Mouse (Mus musculus) forebrain, embryonic 12.5 days (tissue): ENCODE measurements around the gene Abhd14a. TPM values are rescaled to one million over a fixed set of nuclear protein-coding genes. Genes with fewer than 3 reads are reported as not detected.

Source experiments
- ATAC-seq: fragments of 200-750 bp; cut with Nextera tagmentation; 2 replicates; pipeline ENCODE4 v1.8.0; 2017; ENCODE audit warnings: moderate TSS enrichment; ENCODE audit not compliant: low FRiP score
- H3K27ac ChIP-seq: fragments of 300-500 bp; sonication (generic); 2 replicates; pipeline ENCODE4 v1.5.1; 2016; ENCODE audit warnings: mild to moderate bottlenecking
- H3K27me3 ChIP-seq: fragments of 300-500 bp; sonication (generic); 2 replicates; pipeline ENCODE4 v1.6.1; 2016; ENCODE audit warnings: mild to moderate bottlenecking
- H3K36me3 ChIP-seq: fragments of 300-500 bp; sonication (generic); replicated peaks from 2 replicates; pipeline ENCODE4 v1.6.1; 2016; ENCODE audit warnings: mild to moderate bottlenecking
- H3K4me1 ChIP-seq: fragments of 300-500 bp; sonication (generic); 2 replicates; pipeline ENCODE4 v1.6.1; 2016
- H3K4me2 ChIP-seq: fragments of 300-500 bp; sonication (generic); 2 replicates; pipeline ENCODE4 v1.6.1; 2016; ENCODE audit warnings: mild to moderate bottlenecking, moderate library complexity
- H3K4me3 ChIP-seq: fragments of 300-500 bp; sonication (generic); replicated peaks from 2 replicates; pipeline ENCODE4 v1.5.1; 2016; ENCODE audit warnings: mild to moderate bottlenecking
- H3K9ac ChIP-seq: fragments of 300-500 bp; sonication (generic); 2 replicates; pipeline ENCODE4 v1.6.1; 2016; ENCODE audit warnings: mild to moderate bottlenecking
- H3K9me3 ChIP-seq: fragments of 300-500 bp; sonication (generic); 2 replicates; pipeline ENCODE4 v1.6.1; 2016
- WGBS: fragments of 180-500 bp; shearing (Covaris S2); methylation state at CpG from one replicate; pipeline ENCODE4 v1.1.7; 2016; 5-methylcytosine and 5-hydroxymethylcytosine counted together
- polyA plus RNA-seq: library from polyadenylated mRNA; unstranded; fragments of >200 nt; fragmentation: Nextera tagmentation; extraction: Ambion mirVana; gene quantifications from 2 replicates; pipeline ENCODE4 v1.2.1, GENCODE M21; 2016

The Abhd14a gene
- polyA plus RNA-seq, 1 experiment from 2014 or later, result 39.0 TPM

DNA sequence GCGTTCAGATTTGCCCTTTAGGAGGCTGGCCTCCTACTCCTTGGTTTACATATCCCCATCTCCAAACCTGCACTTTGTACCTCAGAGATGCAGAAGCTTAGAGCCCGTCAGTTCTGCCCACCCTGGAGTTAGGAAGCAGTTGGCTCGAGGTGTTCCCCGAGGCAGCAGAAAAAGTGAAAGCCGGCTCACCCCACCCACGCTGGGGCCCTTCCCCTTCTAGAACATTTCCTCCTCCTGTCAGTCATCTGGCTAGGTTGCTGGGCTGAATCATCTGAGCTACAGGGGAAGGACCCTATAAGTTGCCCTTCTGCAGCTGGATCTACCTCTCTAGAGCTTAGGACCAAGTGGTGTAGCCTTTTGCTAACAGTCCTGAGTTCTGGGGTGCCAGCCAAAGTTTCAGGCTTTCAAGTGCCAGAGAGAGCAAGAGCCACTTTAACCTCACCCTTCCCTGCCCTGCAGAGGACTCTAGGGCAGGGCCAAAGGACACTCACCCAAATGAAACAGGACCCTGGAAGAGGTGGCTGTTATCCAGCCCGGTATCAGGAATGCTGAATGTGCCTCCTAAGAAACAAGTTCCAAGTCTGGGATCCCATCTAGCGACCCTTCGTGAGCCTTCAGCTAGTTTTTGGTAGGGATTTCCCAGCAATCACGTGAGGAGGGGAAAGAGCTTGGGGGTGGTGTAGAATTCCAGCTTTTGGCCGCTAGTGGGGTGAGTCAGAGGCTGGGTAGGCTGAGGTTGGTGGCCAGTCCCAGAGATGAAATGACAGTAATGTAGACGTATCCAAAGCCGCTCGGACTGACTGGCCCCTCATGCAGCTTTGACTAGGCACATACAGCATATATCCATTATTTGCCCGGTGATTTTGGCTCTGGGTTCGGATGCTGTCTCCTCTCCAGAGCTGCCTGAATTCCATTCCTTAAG, 28.8 kb upstream of the Abhd14a start:
- no peaks in the 10 kb centered on the region for H3K9me3 ChIP-seq
- peaks cover 42% of the 10 kb centered on the region for H3K4me1 ChIP-seq
- peak overlapping the region; percentile 31 for H3K4me2 ChIP-seq
- H3K27ac ChIP-seq, result no peak overlapping the region
- 0 out of 2 replicates have a peak overlapping the region, but pooled peaks have one; percentile 13 for H3K9ac ChIP-seq
- 41% methylated on average over 16 of the region's 16 CpGs for WGBS
- 0 out of 2 replicates have a peak overlapping the region, but pooled peaks have one; percentile 73 for H3K4me3 ChIP-seq
- H3K27me3 ChIP-seq, result peaks cover 14% of the 10 kb centered on the region; the same call in 1 of the 2 replicates
- peak; percentile 61 for ATAC-seq
- peaks cover 13% of the 10 kb centered on the region for H3K36me3 ChIP-seq

DNA sequence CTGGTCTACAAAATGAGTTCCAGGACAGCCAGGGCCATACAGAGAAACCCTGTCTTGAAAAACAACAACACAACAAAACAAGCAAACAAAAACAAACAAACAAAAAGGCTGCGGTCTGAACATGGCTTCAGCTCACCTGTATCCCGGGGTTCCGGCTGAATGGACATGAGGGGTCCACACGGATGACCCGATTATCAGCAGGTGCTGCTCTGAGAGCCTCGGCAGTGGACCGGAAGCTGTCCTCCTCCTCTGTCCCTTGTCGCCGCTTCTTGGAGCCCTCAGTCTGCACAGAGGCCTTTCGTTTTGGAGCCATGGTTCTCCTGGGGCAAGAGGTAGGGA, 28.2 kb upstream of the Abhd14a start, which contains the start of gene Rrp9:
Gene Rrp9 (plus strand): TSS at position 301 of the 339 bp plus-strand sequence.
- H3K36me3 ChIP-seq, result peaks cover 7% of the 10 kb centered on the region
- peak within 1 kb of the TSS; percentile 73; the same call in 1 of the 2 replicates for H3K4me3 ChIP-seq
- H3K4me1 ChIP-seq, result peaks cover 42% of the 10 kb centered on the region
- H3K9ac ChIP-seq, result peak within 1 kb of the TSS; percentile 45; the same call in 1 of the 2 replicates
- no peak within 1 kb of the TSS for H3K27ac ChIP-seq
- H3K27me3 ChIP-seq, result peaks cover 14% of the 10 kb centered on the region; the same call in 1 of the 2 replicates
- no peaks in the 10 kb centered on the region for H3K9me3 ChIP-seq
- 88% methylated on average over 10 of the region's 10 CpGs for WGBS
- ATAC-seq, result no peak
- peak within 1 kb of the TSS; percentile 31 for H3K4me2 ChIP-seq

DNA sequence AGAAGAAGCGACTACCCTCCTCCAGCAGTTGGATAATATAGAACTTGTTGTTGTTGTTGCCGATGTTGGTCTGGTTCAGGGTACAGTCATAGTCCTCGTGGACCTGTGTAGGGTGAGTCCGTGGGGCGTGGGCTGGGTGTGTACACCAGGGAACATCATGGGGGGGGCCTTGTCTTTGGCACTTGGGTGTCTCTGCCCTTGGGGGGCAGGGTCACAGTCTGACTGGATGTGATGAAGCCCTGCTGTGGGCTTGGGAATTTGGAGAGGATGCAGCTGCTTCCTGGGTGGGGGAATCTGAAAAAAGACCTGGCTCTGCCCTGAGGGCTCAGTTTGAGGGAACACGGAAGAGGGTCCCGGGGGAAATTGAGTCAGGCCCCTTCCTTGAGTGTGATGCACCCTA, 27.6 kb upstream of the Abhd14a start:
- 70% methylated on average over 7 of the region's 7 CpGs for WGBS
- H3K27me3 ChIP-seq, result peaks cover 14% of the 10 kb centered on the region; the same call in 1 of the 2 replicates
- H3K36me3 ChIP-seq, result peaks cover 3% of the 10 kb centered on the region; the same call in 1 of the 2 replicates
- no peak overlapping the region; the same call in 1 of the 2 replicates for H3K4me3 ChIP-seq
- H3K9me3 ChIP-seq, result no peaks in the 10 kb centered on the region
- H3K9ac ChIP-seq, result peak overlapping the region; percentile 45; the same call in 1 of the 2 replicates
- H3K4me1 ChIP-seq, result peaks cover 42% of the 10 kb centered on the region
- H3K4me2 ChIP-seq, result no peak overlapping the region
- ATAC-seq, result no peak
- no peak overlapping the region for H3K27ac ChIP-seq

DNA sequence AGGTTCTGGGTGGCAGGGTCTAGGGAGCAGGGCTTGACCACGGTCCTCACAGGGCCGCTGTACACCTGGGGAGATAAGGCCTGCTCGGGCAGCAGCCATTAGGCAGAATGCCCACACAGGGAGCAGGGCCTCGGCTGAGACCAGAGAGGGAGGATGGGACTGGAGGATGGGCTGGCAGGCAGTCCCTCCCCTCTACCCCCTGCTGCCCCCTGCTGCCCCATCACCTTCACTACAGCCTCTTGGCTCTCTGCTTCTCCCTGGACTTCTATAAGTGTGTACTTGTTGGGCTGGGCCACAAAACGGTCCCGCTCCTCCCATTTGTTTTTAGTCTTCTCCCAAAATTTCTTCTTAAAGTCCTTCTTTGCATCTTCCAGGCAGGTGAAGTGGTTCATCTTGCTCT, 27.0 kb upstream of the Abhd14a start:
- Histone ChIP-seq H3K27ac (no peak overlapping the region), H3K4me2 (peak overlapping the region; percentile 8; the same call in 1 of the 2 replicates), H3K9ac (peak overlapping the region; percentile 45; the same call in 1 of the 2 replicates), H3K4me3 (no peak overlapping the region; the same call in 1 of the 2 replicates), H3K9me3 (no peaks in the 10 kb centered on the region), H3K4me1 (peaks cover 42% of the 10 kb centered on the region), H3K27me3 (peaks cover 14% of the 10 kb centered on the region; the same call in 1 of the 2 replicates), H3K36me3 (no peaks in the 10 kb centered on the region)
- peak; percentile 15; the same call in 1 of the 2 replicates for ATAC-seq
- WGBS, result 1% methylated on average over 6 of the region's 6 CpGs

DNA sequence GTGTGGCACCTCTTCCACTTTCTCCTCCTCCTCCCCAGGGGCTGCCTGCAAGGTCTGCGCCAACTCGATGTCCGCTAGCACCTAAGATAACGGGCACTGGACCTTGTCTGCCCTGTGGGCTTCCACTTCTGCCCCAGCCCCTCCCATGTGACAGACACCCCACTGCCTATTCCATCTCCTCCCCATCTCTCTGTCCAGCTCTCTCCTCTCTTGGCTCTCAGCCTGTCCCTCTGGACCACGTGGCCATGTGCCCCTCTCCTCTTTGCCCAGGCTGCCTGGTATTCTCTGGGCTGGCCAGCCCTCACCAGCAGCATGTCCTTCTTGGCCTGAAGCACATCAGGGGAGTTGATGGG, 26.3 kb upstream of the Abhd14a start:
- no peak overlapping the region for H3K9ac ChIP-seq

DNA sequence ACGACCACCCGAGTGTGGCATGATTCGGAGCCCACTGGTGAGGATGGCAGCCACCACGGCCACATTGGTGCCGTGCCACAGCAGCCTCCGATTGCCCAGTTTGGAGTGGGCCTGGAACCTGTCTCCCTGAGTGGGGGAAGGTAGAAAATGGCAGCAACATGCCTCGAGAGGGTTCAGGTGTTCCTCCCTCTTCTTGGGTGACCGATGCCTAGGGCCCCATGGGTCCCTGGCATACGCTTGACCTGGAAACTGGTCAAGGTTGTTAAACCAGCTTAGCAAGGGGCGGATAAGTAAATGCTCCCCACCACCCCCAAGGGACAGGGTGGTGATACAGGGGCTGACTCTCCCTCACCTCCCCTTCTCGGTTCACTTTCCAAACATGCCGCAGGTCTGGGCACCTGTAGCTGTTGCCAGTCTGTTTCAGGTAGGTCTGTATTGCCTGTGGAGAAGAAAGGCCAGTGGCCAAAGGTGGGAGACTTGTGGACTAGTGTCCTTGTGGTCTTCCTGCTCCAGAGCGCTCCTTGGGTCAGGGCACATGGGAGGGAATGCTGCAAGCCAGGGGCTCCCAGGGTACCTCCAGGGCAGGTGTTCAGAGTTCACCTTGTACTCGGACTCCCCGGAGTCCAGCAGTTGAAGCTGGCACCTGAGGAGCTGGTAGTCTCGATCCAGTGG, 25.7 kb upstream of the Abhd14a start:
- no peaks in the 10 kb centered on the region for H3K9me3 ChIP-seq
- H3K4me1 ChIP-seq, result peaks cover 40% of the 10 kb centered on the region
- peaks cover 14% of the 10 kb centered on the region; the same call in 1 of the 2 replicates for H3K27me3 ChIP-seq
- H3K27ac ChIP-seq, result no peak overlapping the region
- 88% methylated on average over 16 of the region's 16 CpGs for WGBS
- no peak overlapping the region for H3K9ac ChIP-seq
- no peaks in the 10 kb centered on the region for H3K36me3 ChIP-seq
- no peak for ATAC-seq
- H3K4me2 ChIP-seq, result no peak overlapping the region
- H3K4me3 ChIP-seq, result no peak overlapping the region

More for the DNA sequence above, 26.3 kb upstream of the Abhd14a start:
- Histone ChIP-seq H3K4me3 (no peak overlapping the region), H3K9me3 (no peaks in the 10 kb centered on the region), H3K4me2 (no peak overlapping the region), H3K27me3 (peaks cover 14% of the 10 kb centered on the region; the same call in 1 of the 2 replicates), H3K27ac (no peak overlapping the region), H3K36me3 (no peaks in the 10 kb centered on the region), H3K4me1 (peaks cover 42% of the 10 kb centered on the region)
- 74% methylated on average over 5 of the region's 5 CpGs for WGBS
- no peak for ATAC-seq

DNA sequence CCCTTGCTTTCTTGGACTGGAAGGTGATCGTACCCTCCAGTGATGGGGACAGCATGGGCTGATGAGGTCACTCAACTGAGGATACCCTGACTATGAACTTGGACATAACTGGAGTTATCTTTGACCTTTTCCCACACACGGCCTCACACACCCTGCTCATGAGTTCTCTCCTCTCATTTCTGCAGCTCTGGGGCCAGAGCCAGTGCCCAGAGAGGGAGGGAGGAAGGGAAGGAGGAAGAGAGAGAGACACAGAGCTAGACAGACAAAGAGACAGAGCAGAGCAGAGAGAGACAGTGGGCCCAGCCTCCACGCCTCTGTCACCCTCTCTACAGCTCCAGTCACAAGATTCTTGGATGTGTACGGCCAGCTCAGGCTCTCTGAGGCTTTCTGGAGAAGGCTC, 24.8 kb upstream of the Abhd14a start:
- no peak overlapping the region for H3K27ac ChIP-seq

DNA sequence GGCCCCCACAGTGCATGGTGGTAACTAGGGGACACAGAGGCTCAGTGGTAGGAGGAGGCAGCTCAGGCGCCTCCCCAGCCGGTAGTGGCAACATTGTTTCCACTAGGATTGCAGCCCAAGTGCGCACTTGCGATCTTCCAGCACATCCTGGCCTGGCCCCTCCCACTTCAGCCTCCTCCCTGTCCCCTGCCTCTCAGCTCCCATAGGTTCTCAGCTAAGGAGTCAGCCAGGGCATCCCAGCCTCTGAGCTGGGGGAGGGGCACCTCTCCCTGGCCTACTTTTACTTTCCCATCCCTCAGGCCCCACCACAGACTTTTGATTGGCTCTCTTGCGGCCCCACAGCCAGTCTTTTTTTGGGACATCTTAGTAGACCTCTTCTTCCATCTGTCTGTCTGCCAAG, 24.4 kb upstream of the Abhd14a start:
- Histone ChIP-seq H3K36me3 (no peaks in the 10 kb centered on the region), H3K4me3 (no peak overlapping the region), H3K4me1 (peaks cover 32% of the 10 kb centered on the region), H3K27me3 (peaks cover 14% of the 10 kb centered on the region; the same call in 1 of the 2 replicates), H3K9me3 (no peaks in the 10 kb centered on the region), H3K4me2 (no peak overlapping the region), H3K27ac (no peak overlapping the region), H3K9ac (no peak overlapping the region; the same call in 1 of the 2 replicates)
- 22% methylated on average over 5 of the region's 5 CpGs for WGBS
- no peak for ATAC-seq

More for the DNA sequence above, 24.8 kb upstream of the Abhd14a start:
- H3K9me3 ChIP-seq, result no peaks in the 10 kb centered on the region
- H3K27me3 ChIP-seq, result peaks cover 14% of the 10 kb centered on the region; the same call in 1 of the 2 replicates
- H3K9ac ChIP-seq, result no peak overlapping the region
- 73% methylated on average over 4 of the region's 4 CpGs for WGBS
- no peak overlapping the region for H3K4me3 ChIP-seq
- H3K4me1 ChIP-seq, result peaks cover 32% of the 10 kb centered on the region
- H3K4me2 ChIP-seq, result no peak overlapping the region
- H3K36me3 ChIP-seq, result no peaks in the 10 kb centered on the region
- no peak for ATAC-seq

DNA sequence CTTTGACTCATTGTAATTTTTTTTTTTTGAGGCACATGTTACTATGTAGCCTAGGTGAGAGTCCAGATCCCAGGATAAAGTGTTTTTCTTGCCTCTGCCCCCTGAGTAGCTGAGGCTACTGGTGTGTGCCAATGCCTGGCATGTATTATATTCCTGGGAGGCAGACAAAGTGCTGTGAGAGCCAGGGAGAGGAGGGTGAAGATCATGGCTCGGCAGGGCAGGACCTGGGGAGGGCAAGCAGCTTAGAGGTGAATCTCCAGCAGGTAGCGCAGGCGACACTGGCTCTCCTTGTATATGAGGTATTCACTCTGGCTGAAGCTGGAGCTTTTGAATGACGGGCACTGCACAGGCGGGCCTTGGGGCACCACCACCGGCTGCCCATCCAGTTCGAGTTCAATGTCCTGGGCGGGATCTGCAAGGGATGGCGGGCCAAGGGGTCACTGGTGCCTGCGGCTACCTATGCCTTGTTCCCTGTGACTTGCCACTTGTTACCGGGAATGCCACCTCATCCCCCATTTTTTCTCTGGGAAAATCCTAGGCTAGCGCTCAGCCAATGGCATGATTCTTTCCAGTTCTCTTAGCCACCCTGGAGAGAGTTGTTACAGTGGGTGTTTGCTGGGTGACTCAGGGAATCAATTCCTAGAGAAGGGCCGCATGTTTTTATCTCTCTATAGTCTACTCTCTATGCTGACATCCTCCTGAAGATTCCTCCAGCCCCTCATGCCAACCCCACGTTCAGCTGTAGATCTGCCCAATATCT, 23.7 kb upstream of the Abhd14a start:
- no peak overlapping the region; the same call in 1 of the 2 replicates for H3K9ac ChIP-seq
- H3K4me3 ChIP-seq, result no peak overlapping the region
- H3K27me3 ChIP-seq, result peaks cover 14% of the 10 kb centered on the region; the same call in 1 of the 2 replicates
- H3K27ac ChIP-seq, result no peak overlapping the region
- ATAC-seq, result no peak
- 67% methylated on average over 14 of the region's 14 CpGs for WGBS
- H3K9me3 ChIP-seq, result no peaks in the 10 kb centered on the region
- peaks cover 27% of the 10 kb centered on the region for H3K4me1 ChIP-seq
- H3K36me3 ChIP-seq, result no peaks in the 10 kb centered on the region
- no peak overlapping the region for H3K4me2 ChIP-seq

DNA sequence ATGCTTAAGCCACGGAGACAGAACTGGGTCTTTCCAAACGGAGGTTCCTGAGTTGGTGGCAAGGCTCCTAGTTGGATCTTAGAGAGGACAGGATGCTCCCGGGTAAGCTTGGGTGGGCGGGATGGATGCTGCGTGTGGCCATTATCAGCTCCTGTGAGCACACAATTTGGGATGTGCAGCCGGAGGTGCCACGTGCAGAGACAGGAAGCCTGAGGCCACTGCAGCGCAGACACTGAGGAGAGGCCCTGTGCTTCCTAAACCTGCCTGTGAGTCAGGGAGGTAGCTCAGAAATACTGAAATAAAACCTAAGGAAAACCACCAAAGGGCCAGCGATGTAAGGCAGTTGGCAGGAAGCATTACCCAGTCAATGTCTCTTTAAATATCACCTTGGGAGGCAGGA, 22.3 kb upstream of the Abhd14a start:
- WGBS, result 72% methylated on average over 9 of the region's 9 CpGs
- H3K27me3 ChIP-seq, result peaks cover 16% of the 10 kb centered on the region; the same call in 1 of the 2 replicates
- H3K4me3 ChIP-seq, result no peak overlapping the region
- no peak for ATAC-seq
- no peak overlapping the region for H3K27ac ChIP-seq
- peaks cover 33% of the 10 kb centered on the region for H3K4me1 ChIP-seq
- no peak overlapping the region for H3K4me2 ChIP-seq
- no peaks in the 10 kb centered on the region for H3K9me3 ChIP-seq
- no peak overlapping the region for H3K9ac ChIP-seq
- peaks cover 7% of the 10 kb centered on the region for H3K36me3 ChIP-seq

DNA sequence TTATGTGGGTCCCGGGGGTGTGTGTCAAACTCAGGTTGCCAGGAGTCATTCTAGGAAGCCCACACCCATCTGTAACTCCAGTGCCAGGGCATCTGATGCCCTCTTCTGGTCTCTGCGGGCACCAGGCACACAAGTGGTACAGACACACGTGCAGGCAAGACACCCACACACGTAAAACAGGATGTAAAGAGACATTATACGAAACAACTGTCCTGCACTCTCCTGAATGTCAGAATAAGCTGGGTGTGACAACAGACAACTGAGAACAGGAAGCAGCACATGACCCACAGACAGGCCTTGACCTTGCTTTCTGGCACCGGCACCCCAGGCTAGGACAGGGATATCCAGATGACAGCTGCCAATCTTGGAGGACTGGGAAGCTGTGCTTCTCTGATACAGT, 21.8 kb upstream of the Abhd14a start:
- WGBS, result 86% methylated on average over 6 of the region's 6 CpGs
- Histone ChIP-seq H3K36me3 (peaks cover 10% of the 10 kb centered on the region), H3K27me3 (peaks cover 16% of the 10 kb centered on the region; the same call in 1 of the 2 replicates), H3K9ac (no peak overlapping the region), H3K27ac (no peak overlapping the region), H3K4me2 (no peak overlapping the region), H3K9me3 (no peaks in the 10 kb centered on the region), H3K4me3 (no peak overlapping the region), H3K4me1 (peaks cover 33% of the 10 kb centered on the region)
- no peak for ATAC-seq
